Mouse (Mus musculus): ENCODE results near the gene Cisd1. TPM values are rescaled to one million over a fixed set of nuclear protein-coding genes. Genes with fewer than 3 reads are reported as not detected.

Cisd1 gene
- polyA plus RNA-seq, 1 experiment from 2014 or later = 111 TPM

DNA sequence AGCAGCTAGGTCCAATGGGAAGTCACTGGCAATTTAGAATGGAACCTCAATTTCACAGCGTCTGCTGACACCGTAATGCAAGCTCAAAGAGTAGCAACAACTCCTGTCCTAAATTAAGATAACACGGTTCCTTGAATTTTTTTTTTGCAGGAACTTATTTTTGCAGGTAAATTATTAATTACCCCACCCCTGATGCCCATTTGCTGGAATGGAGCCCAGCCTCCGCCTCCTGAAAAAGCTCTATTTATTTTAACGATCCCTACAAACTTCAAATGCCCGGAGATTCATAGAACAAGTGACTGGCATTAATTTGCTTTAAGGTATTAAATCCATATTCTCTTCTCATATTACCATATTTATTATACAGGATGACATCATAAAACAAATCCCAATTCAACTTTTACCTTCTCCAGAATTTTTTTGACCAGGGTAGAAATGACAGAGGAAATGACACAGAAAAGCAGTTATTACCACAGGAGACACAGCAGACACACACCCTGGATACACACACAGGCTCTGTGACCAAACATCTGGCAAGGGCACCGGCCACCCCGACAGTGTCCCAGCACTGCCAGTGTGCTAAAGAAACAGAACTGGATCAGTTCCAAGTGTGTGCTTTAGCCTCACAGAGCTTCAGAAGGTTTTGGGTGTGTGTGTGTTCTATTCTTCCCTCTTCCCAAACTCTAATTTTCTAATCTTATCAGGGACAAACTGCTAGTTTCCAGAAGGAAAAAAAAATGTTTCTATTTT lies 6.4 kb downstream of the Cisd1 start:
- Histone ChIP-seq H3K9me3 (ENCODE audit: control insufficient read depth, low read length) (no peaks in the 10 kb centered on the region), H3K27me3 (ENCODE audit: control insufficient read depth, insufficient read depth, low read length) (no peaks in the 10 kb centered on the region), H3K4me3 (ENCODE audit: low read depth, low read length) (no peak overlapping the region), H3K27ac (replicated peaks; ENCODE audit: low read depth, low read length) (no peak overlapping the region), H3K36me3 (ENCODE audit: control insufficient read depth, insufficient read depth, low read length) (no peaks in the 10 kb centered on the region), H3K4me1 (ENCODE audit: control insufficient read depth, insufficient read depth, low read length) (peaks cover 4% of the 10 kb centered on the region), H3K9ac (ENCODE audit: low read length) (no peak overlapping the region), H3K4me2 (ENCODE audit: low read depth, severe bottlenecking) (no peak overlapping the region)
- DNase-seq (ENCODE audit: low spot score) (no peak), ATAC-seq (ENCODE audit: insufficient number of reproducible peaks, low FRiP score, low TSS enrichment, low read depth) (no peak)
- 71% methylated on average over 8 of the region's 8 CpGs for whole genome bisulfite sequencing

DNA sequence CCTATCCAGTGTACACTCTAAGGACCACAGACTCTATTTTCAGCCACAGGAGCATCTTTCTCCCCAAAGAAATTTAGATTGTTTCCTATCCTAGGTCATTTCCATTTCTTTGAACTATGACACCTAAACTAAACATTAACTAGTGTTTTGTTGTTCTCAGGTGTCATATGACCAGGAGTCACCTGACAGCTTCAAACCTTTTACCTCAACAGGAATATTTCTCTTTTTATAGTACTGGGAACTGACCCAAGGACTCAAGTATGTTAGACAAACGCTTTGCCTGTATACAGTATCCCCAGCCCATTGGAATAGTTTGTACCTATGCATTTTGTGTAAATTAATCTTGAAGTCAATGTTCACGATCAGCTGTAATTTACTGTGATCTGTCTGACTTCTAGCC lies 7.0 kb downstream of the Cisd1 start:
- Histone ChIP-seq H3K4me1 (ENCODE audit: control insufficient read depth, insufficient read depth, low read length) (peaks cover 4% of the 10 kb centered on the region), H3K9ac (ENCODE audit: low read length) (no peak overlapping the region), H3K4me3 (ENCODE audit: low read depth, low read length) (no peak overlapping the region), H3K27ac (replicated peaks; ENCODE audit: low read depth, low read length) (no peak overlapping the region), H3K9me3 (ENCODE audit: control insufficient read depth, low read length) (no peaks in the 10 kb centered on the region), H3K4me2 (ENCODE audit: low read depth, severe bottlenecking) (no peak overlapping the region), H3K36me3 (ENCODE audit: control insufficient read depth, insufficient read depth, low read length) (0 out of 2 replicates have a peak, but pooled peaks cover 2% of the 10 kb centered on the region), H3K27me3 (ENCODE audit: control insufficient read depth, insufficient read depth, low read length) (no peaks in the 10 kb centered on the region)
- DNase-seq (ENCODE audit: low spot score) = no peak
- WGBS = 77% methylated on average over 2 of the region's 2 CpGs
- ATAC-seq (ENCODE audit: insufficient number of reproducible peaks, low FRiP score, low TSS enrichment, low read depth) = no peak

DNA sequence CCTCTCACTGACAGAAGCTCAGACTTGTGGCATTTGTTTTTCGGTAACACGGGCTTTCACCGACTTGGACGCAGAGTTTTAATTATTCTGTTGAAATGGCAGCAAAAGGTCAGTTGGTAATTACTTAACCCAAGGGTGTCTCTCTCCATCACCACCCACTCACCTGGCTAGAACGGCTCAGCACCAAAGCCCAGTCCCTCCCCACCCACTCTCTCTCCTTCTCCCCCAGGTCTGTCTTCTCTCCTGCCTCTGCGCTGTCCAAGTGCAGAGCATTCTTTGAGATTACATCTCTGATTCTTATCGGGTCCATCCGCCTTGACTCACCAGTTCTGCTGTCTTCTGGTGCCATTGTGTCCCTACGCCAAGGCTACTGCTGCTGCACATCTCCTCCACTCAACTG lies 11.9 kb downstream of the Cisd1 start:
- WGBS = 94% methylated on average over 9 of the region's 9 CpGs
- H3K4me3 ChIP-seq (ENCODE audit: low read depth, low read length) = no peak overlapping the region
- H3K9ac ChIP-seq (ENCODE audit: low read length) = no peak overlapping the region
- ATAC-seq (ENCODE audit: insufficient number of reproducible peaks, low FRiP score, low TSS enrichment, low read depth) (no peak), DNase-seq (ENCODE audit: low spot score) (no peak)
- H3K9me3 ChIP-seq (ENCODE audit: control insufficient read depth, low read length) = no peaks in the 10 kb centered on the region
- H3K27me3 ChIP-seq (ENCODE audit: control insufficient read depth, insufficient read depth, low read length) = no peaks in the 10 kb centered on the region
- no peak overlapping the region for H3K4me2 ChIP-seq (ENCODE audit: low read depth, severe bottlenecking)
- H3K36me3 ChIP-seq (ENCODE audit: control insufficient read depth, insufficient read depth, low read length) = peaks cover 4% of the 10 kb centered on the region; the same call in 1 of the 2 replicates
- H3K27ac ChIP-seq (replicated peaks; ENCODE audit: low read depth, low read length) = no peak overlapping the region
- no peaks in the 10 kb centered on the region for H3K4me1 ChIP-seq (ENCODE audit: control insufficient read depth, insufficient read depth, low read length)

DNA sequence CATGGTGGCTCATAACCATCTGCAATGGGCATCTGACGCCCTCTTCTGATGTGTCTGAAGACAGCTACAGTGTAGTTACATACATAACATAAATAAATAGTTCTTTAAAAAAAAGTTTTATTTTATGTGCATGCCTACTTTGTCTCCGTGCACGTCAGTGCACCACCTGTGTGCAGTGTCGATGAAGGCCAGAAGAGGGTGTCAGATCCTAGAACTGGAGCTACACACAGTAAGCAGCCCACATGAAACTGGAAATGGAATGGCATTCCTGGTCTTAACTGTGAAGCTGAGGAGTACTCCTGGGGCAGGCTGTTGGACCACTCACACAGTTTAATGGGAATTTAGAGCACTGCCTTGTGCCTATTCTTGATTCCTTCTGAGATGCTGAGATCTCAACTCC lies 12.4 kb downstream of the Cisd1 start:
- Histone ChIP-seq H3K27me3 (ENCODE audit: control insufficient read depth, insufficient read depth, low read length) (no peaks in the 10 kb centered on the region), H3K4me2 (ENCODE audit: low read depth, severe bottlenecking) (no peak overlapping the region), H3K9me3 (ENCODE audit: control insufficient read depth, low read length) (no peaks in the 10 kb centered on the region), H3K4me3 (ENCODE audit: low read depth, low read length) (no peak overlapping the region), H3K4me1 (ENCODE audit: control insufficient read depth, insufficient read depth, low read length) (no peaks in the 10 kb centered on the region), H3K36me3 (ENCODE audit: control insufficient read depth, insufficient read depth, low read length) (peaks cover 4% of the 10 kb centered on the region; the same call in 1 of the 2 replicates), H3K27ac (replicated peaks; ENCODE audit: low read depth, low read length) (no peak overlapping the region), H3K9ac (ENCODE audit: low read length) (no peak overlapping the region)
- no peak for DNase-seq (ENCODE audit: low spot score)
- WGBS = 89% methylated on average over 4 of the region's 4 CpGs
- ATAC-seq (ENCODE audit: insufficient number of reproducible peaks, low FRiP score, low TSS enrichment, low read depth) = no peak

DNA sequence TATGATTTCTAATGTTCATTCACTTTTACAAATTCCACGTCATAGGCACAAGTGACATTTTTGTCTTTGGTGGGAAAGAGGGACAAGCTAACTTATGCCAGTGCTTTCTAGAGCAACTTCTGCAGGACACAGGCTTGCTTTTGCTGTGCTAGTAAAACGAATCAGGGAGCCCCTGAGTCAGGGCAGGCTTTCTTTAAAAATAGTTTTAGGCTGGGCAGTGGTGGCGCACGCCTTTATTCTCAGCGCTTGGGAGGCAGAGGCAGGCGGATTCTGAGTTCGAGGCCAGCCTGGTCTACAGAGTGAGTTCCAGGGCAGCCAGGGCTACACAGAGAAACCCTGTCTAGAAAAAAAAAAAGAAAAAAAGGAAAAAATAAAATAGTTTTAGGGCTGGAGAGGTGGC lies 12.8 kb downstream of the Cisd1 start:
- no peaks in the 10 kb centered on the region for H3K27me3 ChIP-seq (ENCODE audit: control insufficient read depth, insufficient read depth, low read length)
- H3K4me3 ChIP-seq (ENCODE audit: low read depth, low read length) = no peak overlapping the region
- DNase-seq (ENCODE audit: low spot score) (no peak), ATAC-seq (ENCODE audit: insufficient number of reproducible peaks, low FRiP score, low TSS enrichment, low read depth) (no peak)
- peaks cover 4% of the 10 kb centered on the region; the same call in 1 of the 2 replicates for H3K36me3 ChIP-seq (ENCODE audit: control insufficient read depth, insufficient read depth, low read length)
- 95% methylated on average over 7 of the region's 7 CpGs for WGBS
- no peak overlapping the region for H3K9ac ChIP-seq (ENCODE audit: low read length)
- H3K27ac ChIP-seq (replicated peaks; ENCODE audit: low read depth, low read length) = no peak overlapping the region
- H3K4me1 ChIP-seq (ENCODE audit: control insufficient read depth, insufficient read depth, low read length) = no peaks in the 10 kb centered on the region
- H3K9me3 ChIP-seq (ENCODE audit: control insufficient read depth, low read length) = no peaks in the 10 kb centered on the region
- no peak overlapping the region for H3K4me2 ChIP-seq (ENCODE audit: low read depth, severe bottlenecking)

DNA sequence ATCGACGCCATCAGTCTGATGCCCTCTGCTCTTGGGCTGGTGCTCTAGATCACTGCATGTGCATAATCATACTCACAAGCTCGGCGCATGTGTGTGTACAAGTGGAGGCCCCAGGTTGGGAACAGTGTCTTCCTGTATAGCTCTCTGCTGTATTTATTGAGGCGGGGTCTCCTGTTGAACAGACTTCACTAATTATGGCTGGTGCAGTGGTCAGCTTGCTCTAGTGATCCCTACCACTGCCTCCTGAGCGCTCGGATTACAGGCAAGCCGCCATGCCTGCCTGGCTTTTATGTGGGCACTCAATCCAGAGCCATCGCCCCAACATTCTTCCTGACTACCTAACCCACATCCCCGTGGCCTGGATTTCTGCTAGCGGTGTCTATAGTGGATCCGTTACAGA lies 14.7 kb downstream of the Cisd1 start:
- Histone ChIP-seq H3K9me3 (ENCODE audit: control insufficient read depth, low read length) (no peaks in the 10 kb centered on the region), H3K27ac (replicated peaks; ENCODE audit: low read depth, low read length) (no peak overlapping the region), H3K4me3 (ENCODE audit: low read depth, low read length) (no peak overlapping the region), H3K36me3 (ENCODE audit: control insufficient read depth, insufficient read depth, low read length) (peaks cover 4% of the 10 kb centered on the region; the same call in 1 of the 2 replicates), H3K27me3 (ENCODE audit: control insufficient read depth, insufficient read depth, low read length) (no peaks in the 10 kb centered on the region), H3K4me2 (ENCODE audit: low read depth, severe bottlenecking) (no peak overlapping the region), H3K9ac (ENCODE audit: low read length) (no peak overlapping the region), H3K4me1 (ENCODE audit: control insufficient read depth, insufficient read depth, low read length) (no peaks in the 10 kb centered on the region)
- ATAC-seq (ENCODE audit: insufficient number of reproducible peaks, low FRiP score, low TSS enrichment, low read depth) = no peak
- DNase-seq (ENCODE audit: low spot score) = no peak
- 93% methylated on average over 12 of the region's 12 CpGs for WGBS

DNA sequence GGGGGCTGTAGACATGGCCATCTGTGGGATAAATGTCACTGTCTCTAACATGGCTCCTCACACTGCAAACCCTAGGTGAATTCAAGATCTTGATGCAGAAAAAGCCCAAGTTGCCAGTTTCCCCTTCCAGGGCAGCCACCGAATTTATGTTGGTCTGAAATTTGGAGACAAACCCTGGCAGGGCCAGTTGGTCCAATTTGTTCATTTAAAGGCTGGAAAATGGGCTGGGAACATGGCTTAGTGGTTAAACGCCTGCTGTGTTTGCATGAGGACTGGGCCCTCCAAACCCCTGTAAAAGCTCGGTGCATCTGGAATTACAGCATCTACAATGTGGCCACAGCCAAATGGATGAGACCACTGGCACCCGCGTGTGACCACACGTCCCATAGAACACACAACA lies 15.5 kb downstream of the Cisd1 start:
- Histone ChIP-seq H3K4me2 (ENCODE audit: low read depth, severe bottlenecking) (no peak overlapping the region), H3K9ac (ENCODE audit: low read length) (no peak overlapping the region), H3K4me1 (ENCODE audit: control insufficient read depth, insufficient read depth, low read length) (no peaks in the 10 kb centered on the region), H3K36me3 (ENCODE audit: control insufficient read depth, insufficient read depth, low read length) (peaks cover 4% of the 10 kb centered on the region; the same call in 1 of the 2 replicates), H3K27me3 (ENCODE audit: control insufficient read depth, insufficient read depth, low read length) (no peaks in the 10 kb centered on the region), H3K27ac (replicated peaks; ENCODE audit: low read depth, low read length) (no peak overlapping the region), H3K4me3 (ENCODE audit: low read depth, low read length) (no peak overlapping the region), H3K9me3 (ENCODE audit: control insufficient read depth, low read length) (no peaks in the 10 kb centered on the region)
- DNase-seq (ENCODE audit: low spot score) = no peak
- no peak for ATAC-seq (ENCODE audit: insufficient number of reproducible peaks, low FRiP score, low TSS enrichment, low read depth)
- 88% methylated on average over 6 of the region's 6 CpGs for WGBS

DNA sequence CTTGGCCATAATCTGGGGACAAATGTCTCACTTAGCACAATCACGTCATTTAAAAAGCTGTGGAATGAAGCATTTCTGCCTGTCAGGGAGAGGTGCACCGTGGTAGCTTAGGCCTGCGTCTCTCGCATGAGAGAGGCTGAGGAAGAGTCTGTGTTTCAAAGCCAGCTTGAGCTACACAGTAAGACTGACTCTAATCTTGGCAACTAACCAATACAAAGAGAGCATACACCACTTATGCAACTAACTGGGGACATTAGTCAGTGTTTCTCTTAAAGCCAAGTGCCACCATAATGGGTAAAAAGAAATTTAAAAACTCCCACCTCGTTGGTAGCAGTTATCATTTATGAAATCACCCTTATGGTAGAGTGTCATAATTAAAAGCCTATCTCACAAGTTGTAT lies 15.9 kb downstream of the Cisd1 start:
- peaks cover 4% of the 10 kb centered on the region; the same call in 1 of the 2 replicates for H3K36me3 ChIP-seq (ENCODE audit: control insufficient read depth, insufficient read depth, low read length)
- no peaks in the 10 kb centered on the region for H3K9me3 ChIP-seq (ENCODE audit: control insufficient read depth, low read length)
- ATAC-seq (ENCODE audit: insufficient number of reproducible peaks, low FRiP score, low TSS enrichment, low read depth) (no peak), DNase-seq (ENCODE audit: low spot score) (no peak)
- no peaks in the 10 kb centered on the region for H3K4me1 ChIP-seq (ENCODE audit: control insufficient read depth, insufficient read depth, low read length)
- H3K4me2 ChIP-seq (ENCODE audit: low read depth, severe bottlenecking) = no peak overlapping the region
- no peaks in the 10 kb centered on the region for H3K27me3 ChIP-seq (ENCODE audit: control insufficient read depth, insufficient read depth, low read length)
- no peak overlapping the region for H3K27ac ChIP-seq (replicated peaks; ENCODE audit: low read depth, low read length)
- no peak overlapping the region for H3K9ac ChIP-seq (ENCODE audit: low read length)
- WGBS = 93% methylated on average over 5 of the region's 5 CpGs
- H3K4me3 ChIP-seq (ENCODE audit: low read depth, low read length) = no peak overlapping the region

DNA sequence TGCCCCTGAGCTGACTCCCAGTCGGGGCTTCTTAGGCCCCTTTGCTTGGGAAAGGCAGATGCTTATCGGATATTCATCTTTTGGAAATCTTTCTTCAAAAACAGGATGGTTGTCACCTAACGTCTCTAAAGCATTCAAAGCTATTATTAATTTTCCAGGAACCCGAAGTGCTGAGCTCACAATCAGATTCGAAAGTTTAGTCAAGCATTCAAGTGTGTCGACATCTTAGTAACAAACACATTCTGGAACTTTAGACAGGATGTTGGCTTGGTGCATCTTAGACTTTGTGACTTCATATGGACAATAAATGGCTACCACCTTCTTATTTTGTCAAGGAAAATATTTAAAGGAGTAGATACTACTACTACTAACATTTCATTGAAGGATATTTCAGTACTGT lies 16.4 kb downstream of the Cisd1 start:
- ATAC-seq (ENCODE audit: insufficient number of reproducible peaks, low FRiP score, low TSS enrichment, low read depth) (no peak), DNase-seq (ENCODE audit: low spot score) (no peak)
- Histone ChIP-seq H3K9ac (ENCODE audit: low read length) (no peak overlapping the region), H3K4me3 (ENCODE audit: low read depth, low read length) (no peak overlapping the region), H3K36me3 (ENCODE audit: control insufficient read depth, insufficient read depth, low read length) (peaks cover 4% of the 10 kb centered on the region; the same call in 1 of the 2 replicates), H3K27ac (replicated peaks; ENCODE audit: low read depth, low read length) (no peak overlapping the region), H3K4me2 (ENCODE audit: low read depth, severe bottlenecking) (no peak overlapping the region), H3K9me3 (ENCODE audit: control insufficient read depth, low read length) (no peaks in the 10 kb centered on the region), H3K27me3 (ENCODE audit: control insufficient read depth, insufficient read depth, low read length) (no peaks in the 10 kb centered on the region), H3K4me1 (ENCODE audit: control insufficient read depth, insufficient read depth, low read length) (no peaks in the 10 kb centered on the region)
- WGBS = 94% methylated on average over 6 of the region's 6 CpGs

All from limb, embryonic 11.5 days (tissue).